Mouse (Mus musculus) liver, embryonic 16.5 days (tissue): Measurements from ENCODE around the gene Acot12. TPM values are rescaled to one million over a fixed set of nuclear protein-coding genes. Genes with fewer than 3 reads are reported as not detected.

Experiments used
- ATAC-seq: fragments of 200-750 bp; cut with Nextera tagmentation; 2 replicates; pipeline ENCODE4 v1.8.0; 2017; ENCODE audit warnings: low read depth, mild to moderate bottlenecking, moderate number of reproducible peaks, moderate library complexity
- H3K27ac ChIP-seq: fragments of 300-500 bp; sonication (generic); 2 replicates; pipeline ENCODE4 v1.5.1; 2014; ENCODE audit warnings: mild to moderate bottlenecking, low read length
- H3K27me3 ChIP-seq: fragments of 300-500 bp; sonication (generic); 2 replicates; pipeline ENCODE4 v1.6.1; 2014; ENCODE audit warnings: low read depth, low read length, mixed read lengths; ENCODE audit not compliant: control insufficient read depth, insufficient read depth
- H3K36me3 ChIP-seq: fragments of 300-500 bp; sonication (generic); 2 replicates; pipeline ENCODE4 v1.6.1; 2014; ENCODE audit warnings: mild to moderate bottlenecking; ENCODE audit not compliant: control insufficient read depth, insufficient read depth
- H3K4me1 ChIP-seq: fragments of 300-500 bp; sonication (generic); 2 replicates; pipeline ENCODE4 v1.6.1; 2014; ENCODE audit warnings: low read depth, low read length, mixed read lengths; ENCODE audit not compliant: control insufficient read depth
- H3K4me2 ChIP-seq: fragments of 300-500 bp; sonication (generic); 2 replicates; pipeline ENCODE4 v1.6.1; 2014; ENCODE audit warnings: low read depth, low read length, mixed read lengths
- H3K4me3 ChIP-seq: fragments of 300-500 bp; sonication (generic); 2 replicates; pipeline ENCODE4 v1.5.1; 2014; ENCODE audit warnings: low read depth, mild to moderate bottlenecking, low read length
- H3K9ac ChIP-seq: fragments of 300-500 bp; sonication (generic); 2 replicates; pipeline ENCODE4 v1.6.1; 2014; ENCODE audit warnings: low read depth, low read length
- H3K9me3 ChIP-seq: fragments of 300-500 bp; sonication (generic); replicated peaks from 2 replicates; pipeline ENCODE4 v1.6.1; 2016; ENCODE audit warnings: low read length; ENCODE audit not compliant: control insufficient read depth
- WGBS: fragments of 180-500 bp; shearing (Covaris S2); extraction: QIAGEN DNeasy Blood & Tissue Kit; methylation state at CpG from one replicate; pipeline ENCODE4 v1.1.7; 2014; ENCODE audit not compliant: insufficient replicate concordance; 5-methylcytosine and 5-hydroxymethylcytosine counted together
- polyA plus RNA-seq: library from polyadenylated mRNA; unstranded; fragments of >200 nt; fragmentation: Nextera tagmentation; extraction: Ambion mirVana; gene quantifications from 2 replicates; pipeline ENCODE4 v1.2.1, GENCODE M21; 2015

Gene Acot12
- polyA plus RNA-seq, 1 experiment from 2014 or later, result 7.4 TPM

DNA sequence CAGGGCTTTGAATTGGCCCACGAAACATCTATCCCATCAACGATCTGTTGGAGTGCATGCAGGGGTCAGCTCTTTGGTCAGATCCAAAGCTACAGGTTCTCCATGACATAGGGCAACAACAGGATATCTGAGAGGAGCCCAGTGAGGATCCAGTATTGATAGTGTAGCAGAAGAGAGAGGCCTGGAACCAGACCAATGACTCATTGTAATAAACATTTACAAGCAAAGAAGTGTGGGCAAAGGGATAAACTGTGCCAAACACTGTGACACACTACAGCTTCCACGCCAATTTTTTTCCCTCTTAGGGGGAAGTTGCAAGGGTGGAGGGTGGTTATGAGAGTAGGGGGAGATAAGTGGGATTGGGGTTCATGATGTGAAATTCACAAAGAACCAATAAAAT lies 17.1 kb upstream of the Acot12 start:
- Histone ChIP-seq H3K9me3 (no peaks in the 10 kb centered on the region), H3K27me3 (no peaks in the 10 kb centered on the region), H3K36me3 (no peaks in the 10 kb centered on the region), H3K4me3 (no peak overlapping the region), H3K27ac (no peak overlapping the region), H3K4me2 (no peak overlapping the region), H3K4me1 (no peaks in the 10 kb centered on the region), H3K9ac (no peak overlapping the region)
- ATAC-seq, result no peak
- WGBS, result 60% methylated on average over 3 of the region's 3 CpGs

DNA sequence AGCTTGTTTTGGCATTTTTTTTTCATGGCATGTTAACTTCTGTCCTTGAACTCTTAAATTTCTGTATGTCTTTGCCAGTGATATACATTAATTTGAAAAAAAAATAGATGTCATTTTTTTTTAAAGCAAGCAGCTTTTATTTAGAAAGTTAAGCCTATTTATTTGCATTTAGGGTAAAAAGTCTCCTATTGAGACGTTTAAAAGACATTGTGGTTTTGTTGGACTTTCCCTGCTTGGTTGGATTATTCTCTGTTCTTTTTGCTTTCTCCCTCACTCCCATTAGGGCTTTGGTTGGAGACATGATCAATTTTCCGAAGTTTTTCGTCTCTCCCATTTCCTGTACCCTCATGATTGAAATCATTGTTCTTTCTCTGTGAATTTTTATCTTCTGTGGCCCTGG lies 16.2 kb upstream of the Acot12 start:
- no peak overlapping the region for H3K9ac ChIP-seq
- no peak for ATAC-seq
- H3K9me3 ChIP-seq, result no peaks in the 10 kb centered on the region
- H3K4me1 ChIP-seq, result no peaks in the 10 kb centered on the region
- no peak overlapping the region for H3K4me2 ChIP-seq
- H3K36me3 ChIP-seq, result no peaks in the 10 kb centered on the region
- H3K4me3 ChIP-seq, result no peak overlapping the region
- H3K27ac ChIP-seq, result no peak overlapping the region
- no peaks in the 10 kb centered on the region for H3K27me3 ChIP-seq
- WGBS, result 46% methylated on average over 3 of the region's 3 CpGs

DNA sequence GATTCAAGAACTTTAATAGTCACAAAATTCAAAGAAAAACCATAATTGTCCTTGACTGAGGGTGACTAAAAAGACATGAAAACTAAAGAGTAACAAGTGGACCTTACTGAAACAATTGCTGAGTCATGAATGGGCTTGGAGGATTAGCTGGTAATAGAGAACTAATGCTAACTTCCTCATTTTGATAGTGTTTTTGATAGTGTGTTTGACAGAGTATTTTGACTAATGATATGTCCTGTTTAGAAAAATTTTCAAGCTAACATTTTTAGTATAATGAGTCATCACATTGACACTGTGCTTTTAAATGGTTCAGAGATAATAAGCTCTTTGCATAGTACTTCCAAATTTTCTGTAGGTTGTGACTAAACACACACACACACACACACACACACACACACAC lies 13.4 kb upstream of the Acot12 start:
- Histone ChIP-seq H3K36me3 (no peaks in the 10 kb centered on the region), H3K27ac (no peak overlapping the region), H3K9ac (no peak overlapping the region), H3K4me3 (no peak overlapping the region), H3K27me3 (no peaks in the 10 kb centered on the region), H3K4me1 (no peaks in the 10 kb centered on the region), H3K9me3 (no peaks in the 10 kb centered on the region), H3K4me2 (no peak overlapping the region)
- no peak for ATAC-seq

DNA sequence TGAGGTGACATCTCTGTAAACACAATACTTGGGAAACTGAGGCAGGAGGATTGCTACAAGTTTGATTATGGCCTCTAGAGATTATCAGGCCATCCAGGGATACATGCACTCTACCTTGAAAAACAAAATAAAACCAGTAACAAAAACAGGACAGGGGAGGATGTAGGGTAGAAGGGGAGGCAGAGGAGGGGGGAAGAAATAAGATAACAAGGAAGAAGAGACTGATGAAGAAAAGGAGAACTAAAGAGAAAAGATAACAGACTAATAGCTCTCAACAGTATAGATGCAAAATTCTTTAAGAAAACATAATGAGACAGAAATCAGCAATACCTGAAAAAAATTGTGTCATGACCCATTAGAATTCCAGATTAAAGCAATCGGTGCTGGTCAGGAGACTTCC lies 4.1 kb upstream of the Acot12 start:
- no peak overlapping the region for H3K4me3 ChIP-seq
- H3K4me1 ChIP-seq, result no peaks in the 10 kb centered on the region
- no peak for ATAC-seq
- H3K27me3 ChIP-seq, result peaks cover 6% of the 10 kb centered on the region
- no peaks in the 10 kb centered on the region for H3K9me3 ChIP-seq
- H3K36me3 ChIP-seq, result no peaks in the 10 kb centered on the region
- no peak overlapping the region for H3K9ac ChIP-seq
- H3K4me2 ChIP-seq, result no peak overlapping the region
- 79% methylated on average over 1 of the region's 1 CpGs for WGBS
- no peak overlapping the region for H3K27ac ChIP-seq

DNA sequence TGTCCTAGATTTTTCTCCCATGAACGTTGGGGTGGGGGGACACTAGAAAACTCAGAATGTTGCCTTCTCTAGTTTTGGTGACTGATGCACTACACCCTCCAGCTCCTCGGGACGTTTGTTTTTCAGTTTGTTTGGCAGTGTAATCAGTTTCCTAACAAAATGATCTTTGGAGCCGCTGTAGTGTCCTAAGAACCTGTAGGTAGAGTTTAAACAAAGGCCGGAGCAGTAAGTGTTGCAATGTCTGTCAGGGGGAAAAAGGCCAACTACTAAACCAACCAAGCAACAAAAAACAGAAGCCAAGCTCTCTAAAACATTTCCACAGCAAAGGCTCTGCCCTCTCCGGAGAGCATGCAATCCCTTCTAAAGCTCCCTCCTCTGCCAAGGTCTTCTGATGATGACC lies 461 bp upstream of the Acot12 start:
- no peak overlapping the region; the same call in 1 of the 2 replicates for H3K9ac ChIP-seq
- H3K27ac ChIP-seq, result peak overlapping the region; percentile 65

DNA sequence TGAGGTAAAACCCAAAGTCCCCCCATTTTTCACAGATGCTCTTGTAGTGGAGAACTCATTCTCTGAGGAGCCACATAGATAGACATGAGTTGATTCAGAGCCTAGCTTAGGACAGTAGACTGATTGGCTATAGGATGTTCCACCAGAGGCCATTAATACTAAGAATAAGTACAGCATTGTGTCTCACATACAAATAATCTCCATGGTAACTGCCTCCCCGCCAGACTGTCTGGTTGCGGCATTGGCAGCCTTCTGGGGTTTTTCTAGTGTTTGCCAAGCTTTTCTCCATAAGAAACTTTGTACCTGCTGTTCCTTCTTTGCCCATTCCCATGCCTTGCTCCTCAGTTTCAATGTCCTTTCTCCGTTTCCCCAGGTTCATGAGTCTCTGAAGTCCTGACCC lies 1.9 kb downstream of the Acot12 start:
- Histone ChIP-seq H3K36me3 (no peaks in the 10 kb centered on the region), H3K4me2 (no peak overlapping the region), H3K9me3 (no peaks in the 10 kb centered on the region), H3K9ac (no peak overlapping the region), H3K27ac (no peak overlapping the region), H3K4me1 (no peaks in the 10 kb centered on the region), H3K4me3 (no peak overlapping the region), H3K27me3 (peaks cover 6% of the 10 kb centered on the region)
- no peak for ATAC-seq
- 64% methylated on average over 3 of the region's 3 CpGs for WGBS

More for the DNA sequence above, 461 bp upstream of the Acot12 start:
- peak; percentile 81 for ATAC-seq
- Histone ChIP-seq H3K4me2 (peak overlapping the region; percentile 46), H3K4me3 (peak overlapping the region; percentile 53), H3K9me3 (no peaks in the 10 kb centered on the region), H3K4me1 (no peaks in the 10 kb centered on the region), H3K27me3 (peaks cover 6% of the 10 kb centered on the region), H3K36me3 (no peaks in the 10 kb centered on the region)
- 43% methylated on average over 6 of the region's 6 CpGs for WGBS

DNA sequence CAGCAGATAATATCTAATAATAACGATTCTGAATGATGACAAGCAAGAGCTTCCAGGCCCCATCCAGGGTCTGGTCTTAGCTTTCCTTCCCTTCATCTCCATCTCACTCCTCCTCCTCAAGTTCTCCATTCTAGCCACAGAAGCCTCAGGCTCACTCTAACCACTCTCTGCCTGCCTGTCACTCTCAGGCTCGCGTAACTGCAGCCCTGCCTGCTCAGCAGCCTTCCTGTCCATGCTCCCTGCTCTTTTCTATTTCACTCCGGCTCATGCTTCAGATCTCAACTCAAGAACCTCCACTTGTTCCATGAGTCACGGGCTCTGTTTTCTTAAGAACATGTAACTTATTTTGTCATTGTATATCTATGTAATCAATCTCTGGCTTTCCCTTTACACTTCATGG lies 5.2 kb downstream of the Acot12 start:
- Histone ChIP-seq H3K4me1 (no peaks in the 10 kb centered on the region), H3K9me3 (no peaks in the 10 kb centered on the region), H3K27ac (no peak overlapping the region), H3K4me2 (no peak overlapping the region), H3K9ac (no peak overlapping the region), H3K27me3 (peaks cover 2% of the 10 kb centered on the region), H3K4me3 (no peak overlapping the region), H3K36me3 (no peaks in the 10 kb centered on the region)
- WGBS, result 63% methylated on average over 5 of the region's 5 CpGs
- no peak for ATAC-seq

DNA sequence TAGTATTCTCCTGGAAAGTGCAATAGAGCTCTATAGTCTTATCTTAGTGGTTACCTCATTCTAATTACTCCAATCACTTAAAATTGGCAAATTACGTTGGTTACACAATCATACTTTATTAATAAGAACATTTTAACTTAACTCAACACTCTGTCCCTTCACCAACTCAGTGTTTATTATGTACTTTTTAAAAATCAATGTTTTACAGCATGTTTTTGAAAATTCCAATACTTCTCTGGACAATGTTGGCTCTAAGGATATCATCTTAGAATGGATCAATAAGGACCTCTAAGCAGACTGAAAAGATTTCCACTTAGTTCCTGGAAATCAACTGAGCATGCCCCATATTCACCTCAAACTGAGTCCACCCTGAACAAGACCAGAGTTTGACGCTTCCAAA lies 7.1 kb downstream of the Acot12 start:
- no peak for ATAC-seq
- no peaks in the 10 kb centered on the region for H3K4me1 ChIP-seq
- no peaks in the 10 kb centered on the region for H3K27me3 ChIP-seq
- H3K4me3 ChIP-seq, result no peak overlapping the region
- no peak overlapping the region for H3K4me2 ChIP-seq
- H3K9ac ChIP-seq, result no peak overlapping the region
- no peaks in the 10 kb centered on the region for H3K9me3 ChIP-seq
- H3K27ac ChIP-seq, result no peak overlapping the region
- no peaks in the 10 kb centered on the region for H3K36me3 ChIP-seq
- 69% methylated on average over 2 of the region's 2 CpGs for WGBS

DNA sequence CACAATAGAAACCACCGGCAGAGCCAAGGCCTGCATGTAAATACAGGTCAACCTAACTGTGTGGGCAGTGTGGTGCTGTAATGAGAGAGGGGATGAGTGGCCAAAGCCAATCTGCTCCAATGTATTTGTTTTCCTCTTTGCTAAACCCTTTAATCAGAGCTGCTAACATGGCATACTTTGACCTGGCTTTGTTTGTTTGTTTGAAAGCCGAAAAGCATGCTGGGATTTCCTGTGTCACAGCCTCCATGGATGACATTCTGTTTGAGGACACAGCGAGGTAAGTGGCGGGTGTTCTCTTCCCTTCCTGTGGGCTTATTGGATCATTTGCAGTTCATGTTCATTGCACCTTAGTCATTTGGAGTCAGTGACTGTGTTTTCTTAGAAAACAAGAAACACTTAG lies 8.7 kb downstream of the Acot12 start:
- Histone ChIP-seq H3K9me3 (no peaks in the 10 kb centered on the region), H3K4me2 (no peak overlapping the region), H3K36me3 (no peaks in the 10 kb centered on the region), H3K27ac (no peak overlapping the region), H3K9ac (no peak overlapping the region), H3K27me3 (no peaks in the 10 kb centered on the region), H3K4me1 (no peaks in the 10 kb centered on the region), H3K4me3 (no peak overlapping the region)
- ATAC-seq, result peak; percentile 43; the same call in 1 of the 2 replicates
- 56% methylated on average over 4 of the region's 4 CpGs for WGBS

DNA sequence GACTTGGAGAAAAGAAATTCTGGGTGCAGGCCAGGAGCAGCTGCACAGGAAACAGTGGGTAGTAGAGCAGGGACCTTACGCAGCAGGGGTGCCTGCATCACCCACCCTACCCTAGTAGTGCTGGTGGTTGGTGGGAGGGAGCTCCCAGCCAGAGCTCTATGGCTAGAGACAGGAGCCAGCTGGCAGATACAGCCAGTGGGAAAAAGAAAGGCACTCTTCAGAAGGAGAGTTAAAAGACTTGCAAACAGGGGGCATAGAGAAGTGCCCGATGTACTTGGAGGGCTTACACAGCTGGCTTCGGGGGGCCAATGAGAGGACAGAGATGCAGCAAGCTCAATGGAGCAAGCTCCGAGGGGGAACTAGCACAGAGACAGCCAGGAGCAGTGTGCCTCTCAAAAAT lies 12.4 kb downstream of the Acot12 start:
- Histone ChIP-seq H3K4me3 (no peak overlapping the region), H3K36me3 (no peaks in the 10 kb centered on the region), H3K4me1 (no peaks in the 10 kb centered on the region), H3K4me2 (no peak overlapping the region), H3K9me3 (no peaks in the 10 kb centered on the region), H3K27me3 (no peaks in the 10 kb centered on the region), H3K9ac (no peak overlapping the region), H3K27ac (no peak overlapping the region)
- ATAC-seq, result no peak
- WGBS, result 44% methylated on average over 4 of the region's 4 CpGs
